Mouse (Mus musculus) testis, adult 2 months (tissue): Measurements from ENCODE around the gene Dpp6.

Source experiments
- CTCF ChIP-seq: fragments of 200-500 bp; IDR thresholded peaks from 2 replicates; pipeline ENCODE4 v1.5.1; 2012; ENCODE audit warnings: low read depth, mild to moderate bottlenecking, inconsistent platforms, low read length, moderate library complexity; ENCODE audit not compliant: control insufficient read depth, insufficient read depth, insufficient replicate concordance
- POLR2A ChIP-seq: fragments of 200-500 bp; IDR thresholded peaks from 2 replicates; pipeline ENCODE4 v1.6.1; 2012; ENCODE audit warnings: low read depth, mild to moderate bottlenecking, inconsistent platforms, low read length, moderate library complexity; ENCODE audit not compliant: control insufficient read depth

GRCm38 (mm10) chr5:27685162-27685561 lies 868.2 kb downstream of the Dpp6 start:
- TF ChIP-seq CTCF (no peak), POLR2A (no peak)
